Mouse (Mus musculus) forebrain, embryonic 16.5 days (tissue): ENCODE measurements at regions not wholly inside any gene's neighbourhood (a gene's known extent, or its start where the extent isn't known, plus 50 kb on each side); places are given as distances from the start of the nearest gene placed in this dataset.

Experiments used
- ATAC-seq: fragments of 200-750 bp; cut with Nextera tagmentation; 2 replicates; pipeline ENCODE4 v1.8.0; 2017; ENCODE audit warnings: mild to moderate bottlenecking, moderate library complexity
- H3K27ac ChIP-seq: fragments of 300-500 bp; sonication (generic); 2 replicates; pipeline ENCODE4 v1.5.1; 2014; ENCODE audit warnings: low read length, control low read depth
- H3K27me3 ChIP-seq: fragments of 300-500 bp; sonication (generic); replicated peaks from 2 replicates; pipeline ENCODE4 v1.6.1; 2014; ENCODE audit warnings: low read length; ENCODE audit not compliant: control insufficient read depth, insufficient read depth
- H3K36me3 ChIP-seq: fragments of 300-500 bp; sonication (generic); 2 replicates; pipeline ENCODE4 v1.6.1; 2014; ENCODE audit not compliant: control insufficient read depth, insufficient read depth
- H3K4me1 ChIP-seq: fragments of 300-500 bp; sonication (generic); replicated peaks from 2 replicates; pipeline ENCODE4 v1.6.1; 2014; ENCODE audit warnings: low read length; ENCODE audit not compliant: control insufficient read depth, insufficient read depth
- H3K4me2 ChIP-seq: fragments of 300-500 bp; sonication (generic); 2 replicates; pipeline ENCODE4 v1.6.1; 2014; ENCODE audit warnings: mild to moderate bottlenecking, low read length, control low read depth
- H3K4me3 ChIP-seq: fragments of 300-500 bp; sonication (generic); replicated peaks from 2 replicates; pipeline ENCODE4 v1.5.1; 2014; ENCODE audit warnings: mild to moderate bottlenecking, low read length, control low read depth
- H3K9ac ChIP-seq: fragments of 300-500 bp; sonication (generic); replicated peaks from 2 replicates; pipeline ENCODE4 v1.6.1; 2014; ENCODE audit warnings: low read depth, low read length, control low read depth
- H3K9me3 ChIP-seq: fragments of 300-500 bp; sonication (generic); 2 replicates; pipeline ENCODE4 v1.6.1; 2016; ENCODE audit warnings: low read length; ENCODE audit not compliant: control insufficient read depth
- WGBS: fragments of 180-500 bp; shearing (Covaris S2); extraction: QIAGEN DNeasy Blood & Tissue Kit; methylation state at CpG from one replicate; pipeline ENCODE4 v1.1.7; 2014; 5-methylcytosine and 5-hydroxymethylcytosine counted together

GRCm38 (mm10) chr3:37862756-37863155 lies 138.5 kb upstream of the Gm5148 start:
- no peaks in the 10 kb centered on the region for H3K27me3 ChIP-seq
- WGBS: 87% methylated on average over 9 of the region's 9 CpGs
- no peak overlapping the region for H3K4me2 ChIP-seq
- H3K27ac ChIP-seq: no peak overlapping the region
- H3K9ac ChIP-seq: no peak overlapping the region
- H3K4me3 ChIP-seq: no peak overlapping the region
- no peaks in the 10 kb centered on the region for H3K9me3 ChIP-seq
- no peaks in the 10 kb centered on the region for H3K36me3 ChIP-seq
- ATAC-seq: no peak
- peaks cover 6% of the 10 kb centered on the region for H3K4me1 ChIP-seq

- peaks cover 6% of the 10 kb centered on the region for H3K4me1 ChIP-seq
- WGBS: 42% methylated on average over 9 of the region's 9 CpGs
- no peaks in the 10 kb centered on the region for H3K36me3 ChIP-seq
- H3K27me3 ChIP-seq: no peaks in the 10 kb centered on the region
- H3K4me2 ChIP-seq: no peak overlapping the region
- no peaks in the 10 kb centered on the region for H3K9me3 ChIP-seq
- H3K9ac ChIP-seq: no peak overlapping the region
- no peak for ATAC-seq
- H3K27ac ChIP-seq: no peak overlapping the region
- no peak overlapping the region for H3K4me3 ChIP-seq
Measured at GRCm38 (mm10) chr3:37860715-37861461, 136.6 kb upstream of the Gm5148 start.

GRCm38 (mm10) chr3:37860034-37860714 lies 135.9 kb upstream of the Gm5148 start:
- WGBS: 45% methylated on average over 13 of the region's 13 CpGs
- H3K36me3 ChIP-seq: no peaks in the 10 kb centered on the region
- no peaks in the 10 kb centered on the region for H3K27me3 ChIP-seq
- H3K9ac ChIP-seq: peak overlapping the region; percentile 22; the same call in 1 of the 2 replicates
- no peak overlapping the region for H3K4me2 ChIP-seq
- ATAC-seq: peak; percentile 75
- H3K9me3 ChIP-seq: no peaks in the 10 kb centered on the region
- H3K4me1 ChIP-seq: peaks cover 6% of the 10 kb centered on the region
- H3K4me3 ChIP-seq: no peak overlapping the region
- no peak overlapping the region for H3K27ac ChIP-seq

- Histone ChIP-seq H3K9ac (no peak overlapping the region), H3K4me2 (no peak overlapping the region), H3K36me3 (no peaks in the 10 kb centered on the region), H3K9me3 (no peaks in the 10 kb centered on the region), H3K4me3 (no peak overlapping the region), H3K4me1 (peaks cover 6% of the 10 kb centered on the region), H3K27ac (no peak overlapping the region), H3K27me3 (no peaks in the 10 kb centered on the region)
- 84% methylated on average over 6 of the region's 6 CpGs for WGBS
- no peak for ATAC-seq
Measured at GRCm38 (mm10) chr3:37858624-37859302, 134.5 kb upstream of the Gm5148 start.

GRCm38 (mm10) chr3:37846191-37847003 lies 122.1 kb upstream of the Gm5148 start:
- Histone ChIP-seq H3K27me3 (no peaks in the 10 kb centered on the region), H3K4me2 (no peak overlapping the region), H3K36me3 (no peaks in the 10 kb centered on the region), H3K9me3 (no peaks in the 10 kb centered on the region), H3K4me1 (no peaks in the 10 kb centered on the region), H3K27ac (no peak overlapping the region), H3K4me3 (no peak overlapping the region), H3K9ac (no peak overlapping the region)
- WGBS: 86% methylated on average over 3 of the region's 3 CpGs
- no peak for ATAC-seq

- no peak overlapping the region for H3K27ac ChIP-seq
- no peak overlapping the region for H3K4me3 ChIP-seq
- H3K4me1 ChIP-seq: no peaks in the 10 kb centered on the region
- H3K9me3 ChIP-seq: no peaks in the 10 kb centered on the region
- H3K27me3 ChIP-seq: no peaks in the 10 kb centered on the region
- no peak for ATAC-seq
- no peak overlapping the region for H3K4me2 ChIP-seq
- no peak overlapping the region for H3K9ac ChIP-seq
- WGBS: 70% methylated on average over 11 of the region's 11 CpGs
- H3K36me3 ChIP-seq: no peaks in the 10 kb centered on the region
Measured at GRCm38 (mm10) chr3:37845313-37846023, 121.2 kb upstream of the Gm5148 start.

GRCm38 (mm10) chr3:37844731-37845312 lies 120.5 kb upstream of the Gm5148 start:
- no peak overlapping the region for H3K27ac ChIP-seq
- H3K9ac ChIP-seq: no peak overlapping the region
- no peak for ATAC-seq
- H3K4me2 ChIP-seq: no peak overlapping the region
- no peaks in the 10 kb centered on the region for H3K4me1 ChIP-seq
- H3K36me3 ChIP-seq: no peaks in the 10 kb centered on the region
- no peaks in the 10 kb centered on the region for H3K27me3 ChIP-seq
- WGBS: 85% methylated on average over 8 of the region's 8 CpGs
- no peaks in the 10 kb centered on the region for H3K9me3 ChIP-seq
- H3K4me3 ChIP-seq: no peak overlapping the region

GRCm38 (mm10) chr3:37842289-37842688 lies 118.0 kb upstream of the Gm5148 start:
- no peak overlapping the region for H3K27ac ChIP-seq
- 56% methylated on average over 7 of the region's 7 CpGs for WGBS
- H3K9me3 ChIP-seq: no peaks in the 10 kb centered on the region
- H3K9ac ChIP-seq: no peak overlapping the region
- no peaks in the 10 kb centered on the region for H3K36me3 ChIP-seq
- no peak for ATAC-seq
- no peak overlapping the region for H3K4me2 ChIP-seq
- no peaks in the 10 kb centered on the region for H3K4me1 ChIP-seq
- no peak overlapping the region for H3K4me3 ChIP-seq
- no peaks in the 10 kb centered on the region for H3K27me3 ChIP-seq
